Mouse (Mus musculus) granulocyte monocyte progenitor cell, adult 5-6 weeks (primary cell): ENCODE results near the gene Pxt1. TPM values are rescaled to one million over a fixed set of nuclear protein-coding genes. Genes with fewer than 3 reads are reported as not detected.

Experiments used
- total RNA-seq, 2 experiments: library from RNA; stranded (forward) in 1 of 2; stranded (reverse) in 1 of 2; fragments of 200-712, 200-1000 nt in 1 of 2; fragments of >200 nt in 1 of 2; fragmentation: Nextera tagmentation in 1 of 2; gene quantifications; 2 replicates each; pipeline ENCODE4 v1.2.3; 2014 to 2017

Gene Pxt1
- total RNA-seq, 2 experiments from 2014 or later: not detected

Other genes starting within 250 kb of the Pxt1 start
- gene AC170998.1, start 217.8 kb downstream of the Pxt1 start, total RNA-seq (2014; fragmentation: Nextera tagmentation): 10.5 and 19.9 TPM in 2 replicates
- gene AC170998.1, start 217.8 kb downstream of the Pxt1 start, total RNA-seq (2017): 1.3 and 3.2 TPM in 2 replicates
- gene Mapk13, start 174.5 kb downstream of the Pxt1 start, total RNA-seq (2014; fragmentation: Nextera tagmentation): 1.8 and 2.0 TPM in 2 replicates
- gene Mapk13, start 174.5 kb downstream of the Pxt1 start, total RNA-seq (2017): 0.88 and 3.4 TPM in 2 replicates
- gene Brpf3, start 142.8 kb downstream of the Pxt1 start, total RNA-seq (2014; fragmentation: Nextera tagmentation): 30.4 and 39.0 TPM in 2 replicates
- 2.8 and 15.2 TPM in 2 replicates for gene Brpf3, start 142.8 kb downstream of the Pxt1 start, total RNA-seq (2017)
- not detected in 2 replicates for gene Pnpla1, start 85.4 kb downstream of the Pxt1 start, total RNA-seq (2014; fragmentation: Nextera tagmentation)
- under 0.01 and 0.13 TPM in 2 replicates for gene Pnpla1, start 85.4 kb downstream of the Pxt1 start, total RNA-seq (2017)
- gene 4930539E08Rik, start 28.5 kb downstream of the Pxt1 start, total RNA-seq (2014; fragmentation: Nextera tagmentation): 1.8 and 2.6 TPM in 2 replicates
- 1.2 and 1.5 TPM in 2 replicates for gene 4930539E08Rik, start 28.5 kb downstream of the Pxt1 start, total RNA-seq (2017)
- gene Kctd20, start 8.1 kb upstream of the Pxt1 start, total RNA-seq (2014; fragmentation: Nextera tagmentation): 99.8 and 132 TPM in 2 replicates
- gene Kctd20, start 8.1 kb upstream of the Pxt1 start, total RNA-seq (2017): 146 and 162 TPM in 2 replicates
- 99.0 and 116 TPM in 2 replicates for gene Stk38, start 64.2 kb upstream of the Pxt1 start, total RNA-seq (2014; fragmentation: Nextera tagmentation)
- gene Stk38, start 64.2 kb upstream of the Pxt1 start, total RNA-seq (2017): 51.6 and 58.2 TPM in 2 replicates
- 474 and 486 TPM in 2 replicates for gene Srsf3, start 88.8 kb upstream of the Pxt1 start, total RNA-seq (2014; fragmentation: Nextera tagmentation)
- 734 and 859 TPM in 2 replicates for gene Srsf3, start 88.8 kb upstream of the Pxt1 start, total RNA-seq (2017)
- gene Cdkn1a, start 147.1 kb upstream of the Pxt1 start, total RNA-seq (2014; fragmentation: Nextera tagmentation): 8.2 and 9.8 TPM in 2 replicates
- gene Cdkn1a, start 147.1 kb upstream of the Pxt1 start, total RNA-seq (2017): 1.3 and 3.2 TPM in 2 replicates
- 318 and 350 TPM in 2 replicates for gene Rab44, start 170.3 kb upstream of the Pxt1 start, total RNA-seq (2014; fragmentation: Nextera tagmentation)
- 315 and 369 TPM in 2 replicates for gene Rab44, start 170.3 kb upstream of the Pxt1 start, total RNA-seq (2017)